Mouse (Mus musculus) CD4-positive, CD25-positive, alpha-beta regulatory T cell, adult 9 weeks (primary cell): Measurements from ENCODE around the gene Mrps34. TPM values are rescaled to one million over a fixed set of nuclear protein-coding genes. Genes with fewer than 3 reads are reported as not detected.

Source experiments
- polyA plus RNA-seq: library from polyadenylated mRNA; unstranded; fragments of 100-300 nt; shearing (Covaris generic); gene quantifications from one replicate; pipeline ENCODE4 v1.2.1, GENCODE M21; 2017

Gene Mrps34
- 40.9 TPM for polyA plus RNA-seq

GRCm38 (mm10) chr17:24894995-24895547 lies at the start of gene Mrps34, which contains the start of gene Eme2:
Mrps34 (plus strand) TSS chr17:24895116.
Eme2 (minus strand) TSS chr17:24895087.

GRCm38 (mm10) chr17:24850065-24850772 lies 44.7 kb upstream of the Mrps34 start, which contains the start of gene Fahd1:
Fahd1 (minus strand) TSS chr17:24850364.

GRCm38 (mm10) chr17:24865776-24866175 lies 29.1 kb upstream of the Mrps34 start, which contains the start of gene Igfals:
Igfals (plus strand) TSS chr17:24865997.

GRCm38 (mm10) chr17:24886134-24886931 lies 8.6 kb upstream of the Mrps34 start, which contains the start of the genes Nubp2 and Spsb3:
Nubp2 (minus strand) TSS chr17:24886349.
Spsb3 (plus strand) TSS chr17:24886643.

GRCm38 (mm10) chr17:24896241-24896992 lies 1.5 kb downstream of the Mrps34 start, which contains the start of gene Nme3:
Nme3 (plus strand) TSS chr17:24896500.

GRCm38 (mm10) chr17:24936259-24937237 lies 41.6 kb downstream of the Mrps34 start, which contains the start of gene Mapk8ip3:
Mapk8ip3 (minus strand) TSS chr17:24936977.

Other genes starting within 250 kb of the Mrps34 start
- not detected for gene Slc9a3r2, start 244.8 kb upstream of the Mrps34 start, polyA plus RNA-seq
- not detected for gene Npw, start 236.7 kb upstream of the Mrps34 start, polyA plus RNA-seq
- 2.3 TPM for gene Zfp598, start 225.4 kb upstream of the Mrps34 start, polyA plus RNA-seq
- gene Syngr3, start 205.2 kb upstream of the Mrps34 start, polyA plus RNA-seq = 0.40 TPM
- gene Gfer, start 199.0 kb upstream of the Mrps34 start, polyA plus RNA-seq = 7.7 TPM
- 1.7 TPM for gene Noxo1, start 198.9 kb upstream of the Mrps34 start, polyA plus RNA-seq
- 71.9 TPM for gene Tbl3, start 187.5 kb upstream of the Mrps34 start, polyA plus RNA-seq
- not detected for gene Rnf151, start 177.1 kb upstream of the Mrps34 start, polyA plus RNA-seq
- gene Rps2, start 177.0 kb upstream of the Mrps34 start, polyA plus RNA-seq = 660 TPM
- gene Ndufb10, start 170.6 kb upstream of the Mrps34 start, polyA plus RNA-seq = 257 TPM
- gene Rpl3l, start 167.3 kb upstream of the Mrps34 start, polyA plus RNA-seq = not detected
- gene Msrb1, start 158.5 kb upstream of the Mrps34 start, polyA plus RNA-seq = 20.9 TPM
- not detected for gene Hs3st6, start 142.1 kb upstream of the Mrps34 start, polyA plus RNA-seq
- gene Meiob, start 90.8 kb upstream of the Mrps34 start, polyA plus RNA-seq = not detected
- 49.6 TPM for gene Hagh, start 55.0 kb upstream of the Mrps34 start, polyA plus RNA-seq
- gene Fahd1, start 44.8 kb upstream of the Mrps34 start, polyA plus RNA-seq = 2.7 TPM
- gene Igfals, start 29.1 kb upstream of the Mrps34 start, polyA plus RNA-seq = not detected
- 113 TPM for gene Nubp2, start 8.8 kb upstream of the Mrps34 start, polyA plus RNA-seq
- 58.4 TPM for gene Spsb3, start 8.5 kb upstream of the Mrps34 start, polyA plus RNA-seq
- 64.8 TPM for gene Eme2, start within 50 bp of the Mrps34 start, polyA plus RNA-seq
- 69.5 TPM for gene Nme3, start 1.4 kb downstream of the Mrps34 start, polyA plus RNA-seq
- 46.1 TPM for gene Mapk8ip3, start 41.9 kb downstream of the Mrps34 start, polyA plus RNA-seq
- gene Jpt2, start 65.6 kb downstream of the Mrps34 start, polyA plus RNA-seq = 33.0 TPM
- gene Cramp1l, start 120.7 kb downstream of the Mrps34 start, polyA plus RNA-seq = 3.3 TPM
- 26.0 TPM for gene Ift140, start 121.0 kb downstream of the Mrps34 start, polyA plus RNA-seq
- 1.3 TPM for gene Tmem204, start 188.5 kb downstream of the Mrps34 start, polyA plus RNA-seq
- gene Telo2, start 220.9 kb downstream of the Mrps34 start, polyA plus RNA-seq = 39.0 TPM
- gene Ptx4, start 225.6 kb downstream of the Mrps34 start, polyA plus RNA-seq = not detected
- gene Clcn7, start 238.3 kb downstream of the Mrps34 start, polyA plus RNA-seq = 49.9 TPM